Mouse (Mus musculus): ENCODE data around the gene Iqcn. TPM values are rescaled to one million over a fixed set of nuclear protein-coding genes. Genes with fewer than 3 reads are reported as not detected.
A peak's percentile ranks its signal among the peaks of the same experiment; 100 is the strongest.

The Iqcn gene
- polyA plus RNA-seq, 1 experiment from 2014 or later, result not detected

GRCm38 (mm10) chr8:70758308-70758615, 55.0 kb downstream of the Iqcn start:
- 84% methylated on average over 7 of the region's 7 CpGs for WGBS
- H3K4me3 ChIP-seq (replicated peaks), result no peak overlapping the region
- no peak overlapping the region for H3K4me2 ChIP-seq
- H3K27me3 ChIP-seq, result no peaks in the 10 kb centered on the region
- no peak overlapping the region for H3K27ac ChIP-seq
- peaks cover 26% of the 10 kb centered on the region for H3K36me3 ChIP-seq
- H3K4me1 ChIP-seq (replicated peaks), result peaks cover 35% of the 10 kb centered on the region
- H3K9me3 ChIP-seq, result no peaks in the 10 kb centered on the region
- H3K9ac ChIP-seq (replicated peaks), result no peak overlapping the region
- ATAC-seq (ENCODE audit: insufficient number of reproducible peaks, insufficient read depth, low FRiP score, low TSS enrichment, low read depth), result no peak

DNA sequence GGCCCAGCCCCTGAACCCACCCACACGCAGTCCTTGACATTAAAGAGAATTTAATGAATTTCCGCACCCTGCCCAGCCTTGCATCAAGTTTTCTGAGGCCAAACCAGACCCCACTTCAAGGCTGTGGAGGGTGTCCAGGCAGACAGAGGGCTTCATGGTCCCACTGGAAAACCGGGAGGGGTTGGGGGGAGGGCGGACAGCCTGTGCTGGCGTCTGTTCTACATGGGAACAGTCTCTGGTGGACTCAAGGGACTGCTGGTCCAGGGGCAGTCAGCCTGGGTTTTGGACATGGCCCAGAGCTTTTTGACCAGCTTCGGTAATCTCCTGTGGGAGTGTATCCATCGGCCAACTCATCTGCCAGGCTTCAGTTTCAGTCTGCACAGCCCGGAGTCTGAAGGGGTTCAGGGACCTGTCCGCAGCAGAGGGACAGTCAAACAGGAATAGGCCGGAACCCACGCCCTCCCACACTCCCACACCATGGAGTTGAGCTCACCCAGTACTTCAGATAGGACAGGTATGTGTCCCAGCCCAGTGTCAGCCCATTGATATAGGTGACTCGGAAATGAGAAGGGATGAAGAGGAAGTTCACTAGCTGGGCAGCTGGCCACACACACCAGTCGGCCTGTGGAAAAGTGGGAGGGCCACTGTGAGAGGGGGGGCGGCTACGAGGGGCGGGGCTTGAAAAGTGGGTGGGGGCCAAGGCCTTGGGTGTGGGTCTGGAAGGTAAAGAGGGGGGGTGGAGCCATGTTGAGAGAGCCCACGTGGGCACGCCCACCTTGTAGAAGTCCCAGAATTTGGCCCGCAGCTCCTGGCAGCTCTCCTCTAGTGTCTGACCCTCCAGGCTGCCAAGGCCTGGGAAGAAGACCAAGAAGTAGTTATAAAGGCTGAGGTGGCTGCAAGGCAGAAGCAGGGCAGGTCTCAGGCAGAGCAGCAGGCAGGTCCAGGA, 55.6 kb downstream of the Iqcn start:
- ATAC-seq (ENCODE audit: insufficient number of reproducible peaks, insufficient read depth, low FRiP score, low TSS enrichment, low read depth), result no peak
- Histone ChIP-seq H3K27me3 (no peaks in the 10 kb centered on the region), H3K9me3 (no peaks in the 10 kb centered on the region), H3K4me3 (replicated peaks) (no peak overlapping the region), H3K36me3 (peaks cover 26% of the 10 kb centered on the region), H3K4me1 (replicated peaks) (peaks cover 28% of the 10 kb centered on the region), H3K4me2 (no peak overlapping the region), H3K27ac (no peak overlapping the region), H3K9ac (replicated peaks) (0 out of 2 replicates have a peak overlapping the region, but pooled peaks have one; percentile 8)
- 69% methylated on average over 19 of the region's 19 CpGs for WGBS

DNA sequence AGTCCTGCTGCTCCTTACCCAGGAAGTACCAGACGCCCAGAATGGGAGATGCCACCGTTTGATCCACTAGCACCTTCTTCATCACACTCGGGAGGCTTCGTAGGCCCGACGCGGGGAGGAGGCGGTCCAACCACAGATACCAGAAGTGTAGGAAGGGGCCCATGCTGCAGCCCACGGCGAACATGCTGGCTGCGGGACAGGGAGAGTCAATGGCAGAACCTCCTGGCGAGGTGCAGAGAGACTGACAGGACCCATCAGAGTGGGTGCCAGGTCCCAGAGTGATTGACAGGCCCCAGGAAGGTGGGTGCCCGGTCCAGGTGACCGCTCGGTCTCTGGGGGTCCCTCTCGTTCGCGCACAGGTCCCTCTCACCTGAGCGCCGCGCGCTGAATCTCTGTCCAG, 57.1 kb downstream of the Iqcn start:
- H3K4me3 ChIP-seq (replicated peaks), result peak overlapping the region; percentile 68
- no peak for ATAC-seq (ENCODE audit: insufficient number of reproducible peaks, insufficient read depth, low FRiP score, low TSS enrichment, low read depth)
- H3K4me1 ChIP-seq (replicated peaks), result peaks cover 20% of the 10 kb centered on the region
- H3K36me3 ChIP-seq, result peaks cover 26% of the 10 kb centered on the region
- peak overlapping the region; percentile 56 for H3K27ac ChIP-seq
- H3K9me3 ChIP-seq, result no peaks in the 10 kb centered on the region
- peak overlapping the region; percentile 74 for H3K9ac ChIP-seq (replicated peaks)
- 1% methylated on average over 22 of the region's 22 CpGs for WGBS
- H3K27me3 ChIP-seq, result no peaks in the 10 kb centered on the region
- H3K4me2 ChIP-seq, result peak overlapping the region; percentile 98

DNA sequence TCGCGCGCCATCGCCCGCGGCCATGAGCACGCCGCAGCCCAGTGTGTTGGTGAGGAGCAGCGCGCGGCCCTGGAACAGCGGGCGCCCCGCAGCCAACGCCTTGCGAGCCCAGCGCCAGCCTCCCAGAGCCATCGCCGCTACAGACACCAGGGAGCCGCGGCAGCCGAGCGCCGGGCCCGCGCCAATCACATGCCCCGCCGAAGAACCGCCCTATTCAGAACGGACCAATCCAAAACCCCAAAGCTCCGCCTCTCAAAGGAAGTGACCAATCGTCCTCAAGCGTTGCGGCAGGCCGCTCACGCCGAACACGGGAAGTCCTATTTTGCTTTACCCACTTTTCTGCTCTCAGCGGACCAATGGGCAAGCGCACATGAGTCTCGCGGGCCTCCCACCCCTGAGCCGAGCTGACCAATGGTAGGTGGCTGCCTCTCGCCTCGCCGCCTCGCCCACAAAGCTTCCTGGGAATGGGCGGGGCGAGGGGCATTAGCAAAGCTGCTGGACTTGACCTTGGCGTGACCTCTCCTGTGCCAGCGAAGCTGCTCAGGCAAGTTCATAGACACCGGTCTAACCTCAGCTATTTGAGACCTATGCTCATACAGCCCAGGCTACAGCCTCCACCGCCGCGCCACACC, 57.6 kb downstream of the Iqcn start, which contains the start of gene Mpv17l2:
Gene Mpv17l2, minus strand, starts transcription at position 172 of the 632 bp plus-strand sequence.
- peak within 1 kb of the TSS; percentile 56 for H3K27ac ChIP-seq
- H3K27me3 ChIP-seq, result no peaks in the 10 kb centered on the region
- H3K4me3 ChIP-seq (replicated peaks), result peak within 1 kb of the TSS; percentile 68
- peak within 1 kb of the TSS; percentile 98 for H3K4me2 ChIP-seq
- peaks cover 26% of the 10 kb centered on the region for H3K36me3 ChIP-seq
- under 1% methylated on average over 55 of the region's 55 CpGs for WGBS
- peak; percentile 95 for ATAC-seq (ENCODE audit: insufficient number of reproducible peaks, insufficient read depth, low FRiP score, low TSS enrichment, low read depth)
- H3K9ac ChIP-seq (replicated peaks), result peak within 1 kb of the TSS; percentile 74
- H3K9me3 ChIP-seq, result no peaks in the 10 kb centered on the region
- peaks cover 19% of the 10 kb centered on the region for H3K4me1 ChIP-seq (replicated peaks)

DNA sequence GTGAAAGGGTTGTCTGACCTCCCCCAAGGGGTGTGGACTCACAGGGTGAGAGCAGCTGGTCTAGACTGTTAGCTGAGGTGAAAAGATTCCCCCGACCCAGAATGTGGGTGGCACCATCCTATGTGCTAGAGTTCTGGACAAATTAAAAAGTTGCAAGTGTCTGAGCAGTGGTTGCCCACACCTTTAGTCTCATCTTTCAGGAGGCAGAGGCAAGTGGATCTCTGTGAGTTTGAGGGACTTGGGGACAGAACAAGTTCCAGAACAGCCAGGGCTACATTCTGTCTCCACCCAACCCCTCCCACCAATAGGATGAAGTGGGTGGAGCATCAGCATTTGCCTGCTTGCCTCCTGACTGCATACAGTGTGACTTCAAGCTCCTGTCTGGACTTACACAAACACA, 58.9 kb downstream of the Iqcn start:
- Histone ChIP-seq H3K27ac (no peak overlapping the region), H3K9me3 (no peaks in the 10 kb centered on the region), H3K36me3 (peaks cover 16% of the 10 kb centered on the region), H3K4me3 (replicated peaks) (no peak overlapping the region), H3K4me1 (replicated peaks) (peaks cover 30% of the 10 kb centered on the region), H3K4me2 (no peak overlapping the region), H3K27me3 (no peaks in the 10 kb centered on the region), H3K9ac (replicated peaks) (no peak overlapping the region)
- no peak for ATAC-seq (ENCODE audit: insufficient number of reproducible peaks, insufficient read depth, low FRiP score, low TSS enrichment, low read depth)
- WGBS, result 82% methylated on average over 1 of the region's 1 CpGs

- Histone ChIP-seq H3K9me3 (no peaks in the 10 kb centered on the region), H3K4me1 (replicated peaks) (peaks cover 30% of the 10 kb centered on the region), H3K27me3 (no peaks in the 10 kb centered on the region), H3K36me3 (peaks cover 13% of the 10 kb centered on the region), H3K4me2 (no peak overlapping the region), H3K27ac (no peak overlapping the region), H3K4me3 (replicated peaks) (no peak overlapping the region), H3K9ac (replicated peaks) (no peak overlapping the region)
- ATAC-seq (ENCODE audit: insufficient number of reproducible peaks, insufficient read depth, low FRiP score, low TSS enrichment, low read depth), result no peak
- WGBS, result 4% methylated on average over 3 of the region's 3 CpGs
Measured at GRCm38 (mm10) chr8:70763354-70763753, 60.1 kb downstream of the Iqcn start.

DNA sequence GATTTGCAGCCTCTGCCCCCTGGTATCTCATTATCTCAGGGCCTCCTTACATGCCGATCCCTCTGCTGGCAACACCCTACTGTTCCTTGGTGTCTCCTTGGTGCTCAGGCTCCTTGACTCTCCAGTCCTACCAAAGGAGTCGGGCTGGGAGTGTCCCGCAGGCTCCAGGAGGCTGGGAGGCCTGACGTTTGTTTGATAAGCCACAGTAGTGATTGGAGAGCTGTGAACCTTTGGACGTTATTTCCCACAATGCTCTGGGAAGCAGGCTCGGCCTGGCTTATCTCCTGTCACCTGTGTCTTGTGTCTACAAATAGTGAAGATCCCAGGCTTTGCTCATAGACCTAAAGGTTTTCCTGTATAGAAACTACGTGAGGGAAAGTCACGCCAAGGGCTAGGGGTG, 60.8 kb downstream of the Iqcn start:
- WGBS, result 86% methylated on average over 8 of the region's 8 CpGs
- ATAC-seq (ENCODE audit: insufficient number of reproducible peaks, insufficient read depth, low FRiP score, low TSS enrichment, low read depth), result no peak
- H3K9me3 ChIP-seq, result no peaks in the 10 kb centered on the region
- no peak overlapping the region for H3K4me2 ChIP-seq
- peaks cover 16% of the 10 kb centered on the region for H3K36me3 ChIP-seq
- H3K4me1 ChIP-seq (replicated peaks), result peaks cover 28% of the 10 kb centered on the region
- H3K27ac ChIP-seq, result no peak overlapping the region
- no peaks in the 10 kb centered on the region for H3K27me3 ChIP-seq
- H3K9ac ChIP-seq (replicated peaks), result no peak overlapping the region
- H3K4me3 ChIP-seq (replicated peaks), result no peak overlapping the region

GRCm38 (mm10) chr8:70764676-70765075, 61.4 kb downstream of the Iqcn start:
- Histone ChIP-seq H3K9ac (replicated peaks) (no peak overlapping the region), H3K4me1 (replicated peaks) (peaks cover 23% of the 10 kb centered on the region), H3K4me2 (no peak overlapping the region), H3K36me3 (peaks cover 21% of the 10 kb centered on the region), H3K27me3 (no peaks in the 10 kb centered on the region), H3K27ac (no peak overlapping the region), H3K9me3 (no peaks in the 10 kb centered on the region), H3K4me3 (replicated peaks) (no peak overlapping the region)
- WGBS, result 92% methylated on average over 13 of the region's 13 CpGs
- no peak for ATAC-seq (ENCODE audit: insufficient number of reproducible peaks, insufficient read depth, low FRiP score, low TSS enrichment, low read depth)

DNA sequence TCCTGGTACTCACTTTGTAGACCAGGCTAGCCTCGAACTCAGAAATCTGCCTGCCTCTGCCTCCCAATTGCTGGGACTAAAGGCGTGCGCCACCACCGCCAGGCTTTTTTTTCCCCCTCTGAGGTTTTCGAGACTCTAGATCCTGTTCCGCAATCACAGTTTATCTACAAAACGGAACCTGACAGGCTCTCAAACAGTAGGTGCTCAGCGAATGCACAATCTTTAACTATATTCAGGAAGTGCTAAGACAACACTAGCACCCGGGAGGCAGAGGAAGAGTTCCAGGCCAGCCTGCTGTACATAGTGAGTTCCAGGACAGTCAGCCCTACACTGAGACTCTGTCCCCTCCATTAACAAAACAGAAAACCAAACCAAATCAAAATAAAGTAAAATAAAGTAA, 62.1 kb downstream of the Iqcn start:
- no peak for ATAC-seq (ENCODE audit: insufficient number of reproducible peaks, insufficient read depth, low FRiP score, low TSS enrichment, low read depth)
- H3K9ac ChIP-seq (replicated peaks), result peak overlapping the region; percentile 66
- peak overlapping the region; percentile 45 for H3K4me3 ChIP-seq (replicated peaks)
- H3K27ac ChIP-seq, result no peak overlapping the region
- H3K36me3 ChIP-seq, result peaks cover 28% of the 10 kb centered on the region
- no peaks in the 10 kb centered on the region for H3K27me3 ChIP-seq
- H3K4me2 ChIP-seq, result peak overlapping the region; percentile 89
- no peaks in the 10 kb centered on the region for H3K9me3 ChIP-seq
- 78% methylated on average over 9 of the region's 9 CpGs for WGBS
- H3K4me1 ChIP-seq (replicated peaks), result peaks cover 16% of the 10 kb centered on the region

DNA sequence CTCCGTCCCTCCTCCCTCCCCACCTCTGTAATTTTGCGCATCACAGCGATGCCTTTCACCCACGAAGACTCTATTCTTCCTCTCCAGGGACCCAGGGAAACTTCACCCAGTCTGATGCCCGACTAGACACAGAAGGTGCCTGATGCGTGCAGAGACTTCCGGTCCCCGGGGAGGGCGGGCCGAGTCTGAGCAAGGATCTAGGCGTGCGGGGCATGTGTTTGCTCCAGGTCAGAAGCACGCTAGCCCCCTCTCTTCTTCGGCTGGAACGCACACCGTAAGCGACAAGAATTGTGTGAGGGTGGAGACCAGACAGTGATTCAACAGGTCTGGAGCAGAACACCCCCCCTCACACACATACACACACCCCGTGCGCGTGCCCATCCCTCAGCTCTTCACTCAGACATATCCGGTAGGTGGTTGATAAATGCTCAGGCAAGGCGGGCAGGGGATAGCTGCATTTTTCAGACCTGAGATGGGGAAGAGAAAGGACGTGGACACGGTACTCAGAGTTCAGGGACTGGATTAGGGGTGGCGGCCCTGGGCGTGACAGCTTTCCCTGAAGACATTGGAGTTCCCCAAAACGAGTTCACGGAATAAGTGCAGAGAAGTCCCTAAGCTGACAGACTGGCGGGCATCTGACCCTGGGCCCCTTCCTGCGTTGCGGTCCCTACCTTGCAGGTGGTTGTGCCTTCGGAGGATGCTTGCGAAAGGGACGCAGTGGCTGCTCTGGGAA, 62.7 kb downstream of the Iqcn start:
- no peak overlapping the region for H3K27ac ChIP-seq
- H3K4me2 ChIP-seq, result peak overlapping the region; percentile 89
- peaks cover 15% of the 10 kb centered on the region for H3K4me1 ChIP-seq (replicated peaks)
- WGBS, result 2% methylated on average over 34 of the region's 34 CpGs
- no peak for ATAC-seq (ENCODE audit: insufficient number of reproducible peaks, insufficient read depth, low FRiP score, low TSS enrichment, low read depth)
- peaks cover 34% of the 10 kb centered on the region for H3K36me3 ChIP-seq
- no peaks in the 10 kb centered on the region for H3K9me3 ChIP-seq
- H3K27me3 ChIP-seq, result no peaks in the 10 kb centered on the region
- H3K4me3 ChIP-seq (replicated peaks), result peak overlapping the region; percentile 45
- peak overlapping the region; percentile 66 for H3K9ac ChIP-seq (replicated peaks)
